Comparison of ENCODE assay signal across 8 mouse cellular contexts in genomic region chr12:115158231-115158630, GRCm38 (mm10).
DNase-seq lines count a peak whose midpoint lies in the region; ATAC-seq and TF ChIP-seq lines count a peak whose summit lies in the region.
"Not testable (repeated sequence)": the region's sequence is repeated elsewhere in the genome, so short reads cannot be mapped to it uniquely, and the experiment has no call there.

No protein-coding gene starts in this region.

- H3K9ac ChIP-seq in CH12.LX (ENCODE audit: insufficient read depth, low read depth) = peak overlapping the region; percentile 63; the same call in 1 of the 2 replicates

- H3K4me2 ChIP-seq in CH12.LX (ENCODE audit: insufficient read depth, low read depth, poor library complexity, severe bottlenecking) = not testable (repeated sequence)

- dilution Hi-C loops in CH12.LX (cut with MboI; ENCODE audit: extremely low pct_ligation_motif_present, extremely low pct_unique_long_range_greater_than_20kb, low sequenced_read_pairs) = not testable (repeated sequence)

- in situ Hi-C loops in CH12.LX (cut with MboI; ENCODE audit: low pct_ligation_motif_present, low pct_unique_long_range_greater_than_20kb, low sequenced_read_pairs) = loop anchor here (25.0 kb wide), 1 partner anchor 1721 kb away; no protein-coding TSS in a partner anchor

- not testable (repeated sequence) for TF ChIP-seq CTCF in CH12.LX (conservative IDR thresholded peaks at IDR 0.05 in 1 of 2, IDR thresholded peaks at IDR 0.05 in 1 of 2; ENCODE audit: low read depth in 2 of 2, low read length in 2 of 2); bone marrow macrophage, adult 2 months (IDR thresholded peaks at IDR 0.05; ENCODE audit: low read depth, low read length); spleen, adult 2 months (IDR thresholded peaks at IDR 0.05; ENCODE audit: extremely low read depth, insufficient read depth, insufficient read length, insufficient replicate concordance)

- H3K9me3 ChIP-seq in CH12.LX (replicated peaks; ENCODE audit: low read length) = not testable (repeated sequence)

- TF ChIP-seq EP300 in CH12.LX (IDR thresholded peaks at IDR 0.05; ENCODE audit: low read length) = not testable (repeated sequence)

- not testable (repeated sequence) for H3K4me1 ChIP-seq in CH12.LX (ENCODE audit: control insufficient read depth in 1 of 2, insufficient read depth in 2 of 2); bone marrow macrophage, adult 2 months (ENCODE audit: control insufficient read depth, insufficient read depth, low read length); spleen, adult 2 months (ENCODE audit: control insufficient read depth, insufficient read depth, insufficient read length)

- WGBS in spleen, adult 2 months = 16% methylated on average over 2 of the region's 2 CpGs

- H3K79me2 ChIP-seq in CH12.LX (replicated peaks; ENCODE audit: control insufficient read depth, extremely low read depth, insufficient read depth, poor library complexity, severe bottlenecking) = not testable (repeated sequence)

- not testable (repeated sequence) for H3K27me3 ChIP-seq in CH12.LX (replicated peaks); spleen, adult 2 months (ENCODE audit: control insufficient read depth, insufficient read depth, low read length)

- peak; percentile 36 for ATAC-seq in activated CD4-positive, CD25-positive, alpha-beta regulatory T cell, adult 4 months

- TF ChIP-seq POLR2A in CH12.LX (IDR thresholded peaks at IDR 0.05; ENCODE audit: low read depth, low read length); bone marrow macrophage, adult 2 months (IDR thresholded peaks at IDR 0.05; ENCODE audit: borderline replicate concordance, low read depth, low read length); spleen, adult 2 months (IDR thresholded peaks at IDR 0.05; ENCODE audit: low read depth, low read length): not testable (repeated sequence)

- TF ChIP-seq RAD21 in CH12.LX (IDR thresholded peaks at IDR 0.05; ENCODE audit: low read depth, low read length) = not testable (repeated sequence)

- H3K4me3 ChIP-seq in CH12.LX (replicated peaks in 1 of 3; ENCODE audit: low read depth in 2 of 3, low read length in 2 of 3, poor library complexity in 1 of 3) = peak overlapping the region; percentile 42 to 63 (median 49)
- H3K4me3 ChIP-seq in bone marrow macrophage, adult 2 months (ENCODE audit: insufficient read depth, low read length); spleen, adult 2 months (ENCODE audit: extremely low read depth, insufficient read depth, insufficient read length): not testable (repeated sequence)

- H3K36me3 ChIP-seq in CH12.LX (replicated peaks in 1 of 2; ENCODE audit: control insufficient read depth in 1 of 2, insufficient read depth in 1 of 2, low read length in 1 of 2); spleen, adult 2 months (ENCODE audit: control insufficient read depth, insufficient read depth, low read length): not testable (repeated sequence)

- H3K27ac ChIP-seq in CH12.LX (ENCODE audit: insufficient read depth, low read depth) = peak overlapping the region; percentile 80
- peak overlapping the region; percentile 75 for H3K27ac ChIP-seq in bone marrow macrophage, adult 2 months (ENCODE audit: insufficient read depth, low read depth, low read length)
- H3K27ac ChIP-seq in spleen, adult 2 months (ENCODE audit: insufficient read depth, low read length) = peak overlapping the region; percentile 22; the same call in 1 of the 2 replicates

- not testable (repeated sequence) for DNase-seq in CH12.LX (ENCODE audit: extremely low read depth); spleen, adult 2 months (ENCODE audit: low read depth in 1 of 2, low spot score in 2 of 2)
- DNase-seq in adrenal gland, adult 8-10 months = peak; percentile 7
- DNase-seq in heart, adult 9 months (ENCODE audit: low spot score in 2 of 2) = peak; percentile 0 to 1
- DNase-seq in lung, postnatal 36 days = peak; percentile 16
- DNase-seq in naive thymus-derived CD4-positive, alpha-beta T cell, adult 2 months (ENCODE audit: low read depth) = peak; percentile 11

Comparison
In these comparisons a context has a peak if more than half of its experiments do, and no peak if none do; other contexts are left out.
1. H3K27ac ChIP-seq: peak in every context shown above with its lines; median percentile 80 in CH12.LX; 75 in bone marrow macrophage, adult 2 months; 22 in spleen, adult 2 months.